Mouse (Mus musculus) lung, adult 2 months (tissue): Measurements from ENCODE around the gene Ntm. TPM values are rescaled to one million over a fixed set of nuclear protein-coding genes. Genes with fewer than 3 reads are reported as not detected.
A peak's percentile ranks its signal among the peaks of the same experiment; 100 is the strongest.

ENCODE experiments used
- DNase-seq: peaks from one replicate; pipeline ENCODE4 v3.0.0; 2022
- H3K4me1 ChIP-seq: fragments of 200-500 bp; 2 replicates; pipeline ENCODE4 v1.6.1; 2011; ENCODE audit warnings: low read length; ENCODE audit not compliant: control insufficient read depth, insufficient read depth
- H3K4me3 ChIP-seq: fragments of 200-500 bp; replicated peaks from 2 replicates; pipeline ENCODE3; 2011; ENCODE audit warnings: low read depth, mild to moderate bottlenecking, control low read depth, low read length; ENCODE audit errors: extremely low read depth
- CTCF ChIP-seq: fragments of 200-500 bp; IDR thresholded peaks from 2 replicates; pipeline ENCODE4 v1.5.1; 2011; ENCODE audit warnings: mild to moderate bottlenecking, low read length, control low read depth; ENCODE audit not compliant: insufficient read depth
- POLR2A ChIP-seq: fragments of 200-500 bp; IDR thresholded peaks from 2 replicates; pipeline ENCODE4 v1.6.1; 2011; ENCODE audit warnings: low read depth, mild to moderate bottlenecking, control low read depth, low read length, borderline replicate concordance; ENCODE audit errors: extremely low read depth
- whole genome bisulfite sequencing: fragments of 180-500 bp; shearing (Covaris S2); methylation state at CpG from one replicate; pipeline ENCODE4 v1.1.7; 2018; 5-methylcytosine and 5-hydroxymethylcytosine counted together
- polyA plus RNA-seq: library from polyadenylated mRNA; depleted of rRNA; stranded (reverse); fragments of >200 nt; gene quantifications from 2 replicates; pipeline ENCODE4 v1.2.3, GENCODE M21; 2012; rRNA removed

Gene Ntm
- polyA plus RNA-seq = 0.31 and 1.1 TPM in 2 replicates

DNA sequence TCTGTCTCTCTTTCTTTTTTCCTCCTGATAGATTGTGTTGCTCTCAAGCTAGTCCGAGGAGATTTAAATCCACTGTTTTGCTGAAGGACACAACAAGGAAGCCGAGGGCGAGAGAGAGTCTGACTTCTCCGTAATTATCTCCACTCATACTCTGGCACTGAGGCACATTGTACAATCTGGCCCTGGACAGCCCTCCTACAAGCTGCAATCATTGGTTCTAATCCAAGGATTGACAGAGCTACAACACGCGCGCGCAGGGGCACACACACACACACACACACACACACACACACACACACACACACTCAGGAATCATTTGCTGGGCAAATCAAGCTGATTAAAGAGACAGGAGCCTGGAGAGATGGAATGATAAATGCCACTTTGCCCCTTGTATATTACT lies at the start of gene Ntm:
Gene Ntm, minus strand, starts transcription at position 164 of the 400 bp plus-strand sequence.
- H3K4me3 ChIP-seq = no peak within 1 kb of the TSS
- H3K4me1 ChIP-seq = no peaks in the 10 kb centered on the region; the same call in 1 of the 2 replicates
- TF ChIP-seq CTCF = no peak
- no peak for TF ChIP-seq POLR2A
- WGBS = 33% methylated on average over 8 of the region's 8 CpGs
- DNase-seq = no peak

DNA sequence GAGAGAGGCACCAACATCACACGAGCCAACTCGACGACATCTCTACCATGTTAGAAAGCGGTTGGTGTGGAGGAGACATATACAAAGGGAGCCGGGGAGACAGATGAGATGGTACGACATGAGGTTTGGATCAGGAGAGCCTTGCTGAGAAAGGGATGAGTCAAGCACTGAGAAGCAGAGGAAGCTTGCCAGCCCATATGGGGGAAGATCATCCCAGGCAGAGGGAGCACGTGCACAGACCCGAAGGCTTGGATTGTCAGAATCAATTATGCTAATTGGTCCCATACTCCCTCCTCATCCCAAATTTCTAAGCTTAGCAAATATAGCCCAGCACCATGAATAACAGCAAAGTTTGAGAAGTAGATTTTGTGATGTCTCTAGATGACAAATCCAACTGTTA lies 42.8 kb upstream of the Ntm start:
- H3K4me3 ChIP-seq = no peak overlapping the region
- TF ChIP-seq POLR2A (no peak), CTCF (no peak)
- 73% methylated on average over 8 of the region's 8 CpGs for WGBS
- no peak for DNase-seq
- no peaks in the 10 kb centered on the region for H3K4me1 ChIP-seq

- DNase-seq = peak; percentile 58
- no peaks in the 10 kb centered on the region for H3K4me1 ChIP-seq
- no peak for TF ChIP-seq POLR2A
- TF ChIP-seq CTCF = peak; percentile 71
- 31% methylated on average over 3 of the region's 3 CpGs for WGBS
- no peak overlapping the region for H3K4me3 ChIP-seq
Measured at GRCm38 (mm10) chr9:30003612-30004011, 40.7 kb upstream of the Ntm start.

- WGBS = 67% methylated on average over 5 of the region's 5 CpGs
- TF ChIP-seq CTCF (no peak), POLR2A (no peak)
- Histone ChIP-seq H3K4me3 (no peak overlapping the region), H3K4me1 (no peaks in the 10 kb centered on the region)
- DNase-seq = no peak
Measured at GRCm38 (mm10) chr9:29981177-29981915, 18.4 kb upstream of the Ntm start.

- DNase-seq = no peak
- TF ChIP-seq POLR2A (no peak), CTCF (no peak)
- 3% methylated on average over 38 of the region's 38 CpGs for WGBS
Measured at GRCm38 (mm10) chr9:29961954-29962867, 730 bp downstream of the Ntm start.

DNA sequence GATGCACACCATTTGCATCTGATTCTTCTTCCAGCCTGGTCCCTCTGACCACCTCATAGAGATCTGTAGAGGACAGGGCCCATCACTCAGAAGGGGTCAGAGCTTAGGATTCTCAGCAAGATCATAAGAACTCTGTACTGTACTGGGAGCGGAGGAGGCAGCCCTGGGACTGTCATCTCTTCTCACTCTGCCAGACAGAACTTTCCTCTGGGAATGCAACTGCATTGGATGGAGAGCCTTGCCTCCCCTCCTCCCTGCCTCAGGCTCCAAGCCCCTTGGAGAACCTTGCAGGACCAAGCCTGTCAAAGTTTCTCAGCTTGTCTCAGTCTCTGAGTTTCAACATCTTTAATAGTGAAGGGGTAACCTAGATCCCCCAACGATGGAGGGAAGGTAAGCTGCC lies 1.4 kb downstream of the Ntm start:
- WGBS = 51% methylated on average over 2 of the region's 2 CpGs
- no peak for DNase-seq
- H3K4me3 ChIP-seq = no peak overlapping the region
- H3K4me1 ChIP-seq = no peaks in the 10 kb centered on the region; the same call in 1 of the 2 replicates
- no peak for TF ChIP-seq CTCF
- TF ChIP-seq POLR2A = no peak

More at GRCm38 (mm10) chr9:29961954-29962867, 730 bp downstream of the Ntm start:
- H3K4me3 ChIP-seq = no peak overlapping the region
- no peaks in the 10 kb centered on the region; the same call in 1 of the 2 replicates for H3K4me1 ChIP-seq

DNA sequence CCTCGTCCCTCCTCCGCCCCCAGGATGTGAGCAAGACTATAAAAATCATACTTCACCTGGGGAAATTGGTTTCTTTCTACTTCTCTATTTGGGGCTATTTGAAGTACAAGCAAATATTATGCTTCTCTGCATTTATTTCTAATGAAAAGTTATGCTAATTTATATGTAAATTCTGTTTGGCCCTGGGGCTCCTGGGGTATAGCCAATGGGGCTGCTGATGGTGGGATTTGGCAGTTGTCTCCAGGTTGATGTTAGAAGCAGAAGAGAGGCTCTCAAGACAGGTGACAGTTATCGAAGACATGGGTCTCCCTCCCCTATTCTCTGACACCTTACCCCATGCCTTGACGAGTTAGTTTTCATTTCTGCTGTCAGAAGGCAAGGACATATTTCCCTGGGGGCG lies 2.2 kb downstream of the Ntm start:
- no peak for DNase-seq
- Histone ChIP-seq H3K4me3 (no peak overlapping the region), H3K4me1 (no peaks in the 10 kb centered on the region; the same call in 1 of the 2 replicates)
- TF ChIP-seq CTCF = no peak
- no peak for TF ChIP-seq POLR2A
- 64% methylated on average over 5 of the region's 5 CpGs for WGBS

GRCm38 (mm10) chr9:29960236-29960635 lies 2.7 kb downstream of the Ntm start:
- TF ChIP-seq CTCF (no peak), POLR2A (no peak)
- H3K4me1 ChIP-seq = no peaks in the 10 kb centered on the region; the same call in 1 of the 2 replicates
- 63% methylated on average over 3 of the region's 3 CpGs for WGBS
- no peak for DNase-seq
- H3K4me3 ChIP-seq = no peak overlapping the region

DNA sequence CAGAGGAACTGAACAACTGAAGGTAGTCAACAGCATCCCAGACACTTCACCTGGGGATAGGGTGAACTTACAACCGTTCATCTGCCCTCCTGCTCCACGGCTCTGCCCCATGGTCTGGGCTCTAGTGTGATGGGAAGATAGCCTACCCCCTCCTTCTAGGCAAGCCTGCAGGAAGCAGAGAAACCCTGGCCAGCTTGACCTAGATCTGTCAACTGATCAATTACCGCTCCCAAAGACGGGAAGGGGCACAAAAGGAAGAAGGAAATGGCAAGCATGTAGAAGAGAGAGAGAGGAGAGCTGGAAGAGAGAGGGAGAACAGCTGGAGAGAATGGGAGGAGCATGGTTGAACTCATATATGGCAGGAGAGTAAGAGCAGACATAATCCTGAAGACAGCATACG lies 6.0 kb downstream of the Ntm start:
- H3K4me3 ChIP-seq = no peak overlapping the region
- WGBS = 45% methylated on average over 5 of the region's 5 CpGs
- no peaks in the 10 kb centered on the region for H3K4me1 ChIP-seq
- TF ChIP-seq CTCF (no peak), POLR2A (no peak)
- no peak for DNase-seq

DNA sequence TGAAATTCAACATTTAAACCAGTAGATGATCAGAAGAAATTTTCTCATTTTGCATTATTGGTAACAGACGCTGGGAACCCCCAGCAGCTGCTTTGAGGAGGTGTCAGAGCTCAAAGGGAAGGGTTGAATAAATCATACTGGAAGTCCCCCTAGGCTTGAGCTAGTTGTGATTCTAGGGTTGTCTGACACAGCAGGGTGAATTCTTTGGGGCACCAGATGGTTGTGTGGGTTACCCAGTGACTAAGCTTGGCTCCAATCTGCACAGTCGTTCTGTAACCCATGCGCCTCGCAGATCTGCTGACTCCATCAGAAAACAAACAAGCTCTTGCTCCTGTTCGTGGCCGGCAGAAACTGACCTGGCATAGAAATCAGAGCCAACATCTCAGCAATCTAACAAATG lies 8.9 kb downstream of the Ntm start:
- Histone ChIP-seq H3K4me3 (no peak overlapping the region), H3K4me1 (no peaks in the 10 kb centered on the region)
- TF ChIP-seq CTCF (no peak), POLR2A (no peak)
- DNase-seq = no peak
- WGBS = 48% methylated on average over 6 of the region's 6 CpGs
